ENCODE assay signal across 7 mouse cellular contexts in genomic region chr4:130531645-130532280, GRCm38 (mm10). TPM values are rescaled to one million over a fixed set of nuclear protein-coding genes. Genes with fewer than 3 reads are reported as not detected.
DNase-seq lines count a peak whose midpoint lies in the region; ATAC-seq and TF ChIP-seq lines count a peak whose summit lies in the region.

No protein-coding gene starts in this region.

- H3K4me3 ChIP-seq in intestine, embryonic 16.5 days (ENCODE audit: low read length): peak overlapping the region; percentile 20; the same call in 1 of the 2 replicates
- 0 out of 2 replicates have a peak overlapping the region, but pooled peaks have one; percentile 0 for H3K4me3 ChIP-seq in limb, embryonic 12.5 days (replicated peaks)
- no peak overlapping the region for H3K4me3 ChIP-seq in midbrain, embryonic 13.5 days (replicated peaks)
- no peak overlapping the region for H3K4me3 ChIP-seq in spleen, adult 2 months (ENCODE audit: extremely low read depth, insufficient read depth, insufficient read length)

- peak overlapping the region; percentile 57 for H3K4me2 ChIP-seq in intestine, embryonic 16.5 days (ENCODE audit: low read depth, low read length)
- peak overlapping the region; percentile 44 for H3K4me2 ChIP-seq in limb, embryonic 12.5 days
- H3K4me2 ChIP-seq in midbrain, embryonic 13.5 days (replicated peaks): peak overlapping the region; percentile 31; the same call in 1 of the 2 replicates

- peak; percentile 78; the same call in 1 of the 2 replicates for TF ChIP-seq CTCF in spleen, adult 2 months (IDR thresholded peaks at IDR 0.05; ENCODE audit: extremely low read depth, insufficient read depth, insufficient read length, insufficient replicate concordance)

- H3K9me3 ChIP-seq in intestine, embryonic 16.5 days (ENCODE audit: control insufficient read depth, low read length): 0 out of 2 replicates have a peak, but pooled peaks cover 3% of the 10 kb centered on the region
- no peaks in the 10 kb centered on the region for H3K9me3 ChIP-seq in limb, embryonic 12.5 days
- H3K9me3 ChIP-seq in midbrain, embryonic 13.5 days: no peaks in the 10 kb centered on the region

- H3K36me3 ChIP-seq in intestine, embryonic 16.5 days (ENCODE audit: control insufficient read depth, insufficient read depth, low read length): no peaks in the 10 kb centered on the region
- H3K36me3 ChIP-seq in limb, embryonic 12.5 days: peaks cover 33% of the 10 kb centered on the region
- H3K36me3 ChIP-seq in midbrain, embryonic 13.5 days: peaks cover 44% of the 10 kb centered on the region
- no peaks in the 10 kb centered on the region for H3K36me3 ChIP-seq in spleen, adult 2 months (ENCODE audit: control insufficient read depth, insufficient read depth, low read length)

- H3K27ac ChIP-seq in intestine, embryonic 16.5 days (ENCODE audit: low read length): no peak overlapping the region
- H3K27ac ChIP-seq in limb, embryonic 12.5 days: no peak overlapping the region
- no peak overlapping the region for H3K27ac ChIP-seq in midbrain, embryonic 13.5 days
- H3K27ac ChIP-seq in spleen, adult 2 months (ENCODE audit: insufficient read depth, low read length): no peak overlapping the region

- no peaks in the 10 kb centered on the region for H3K27me3 ChIP-seq in intestine, embryonic 16.5 days (replicated peaks; ENCODE audit: control insufficient read depth, insufficient read depth, low read length)
- H3K27me3 ChIP-seq in limb, embryonic 12.5 days: no peaks in the 10 kb centered on the region
- no peaks in the 10 kb centered on the region for H3K27me3 ChIP-seq in midbrain, embryonic 13.5 days
- H3K27me3 ChIP-seq in spleen, adult 2 months (ENCODE audit: control insufficient read depth, insufficient read depth, low read length): no peaks in the 10 kb centered on the region

- no peak for TF ChIP-seq POLR2A in spleen, adult 2 months (IDR thresholded peaks at IDR 0.05; ENCODE audit: low read depth, low read length)

- peaks cover 5% of the 10 kb centered on the region for H3K4me1 ChIP-seq in intestine, embryonic 16.5 days (ENCODE audit: control insufficient read depth, insufficient read depth, low read length)
- no peaks in the 10 kb centered on the region; the same call in 1 of the 2 replicates for H3K4me1 ChIP-seq in limb, embryonic 12.5 days (replicated peaks)
- H3K4me1 ChIP-seq in midbrain, embryonic 13.5 days (replicated peaks): peaks cover 7% of the 10 kb centered on the region
- H3K4me1 ChIP-seq in spleen, adult 2 months (ENCODE audit: control insufficient read depth, insufficient read depth, insufficient read length): no peaks in the 10 kb centered on the region

- peak; percentile 51 for ATAC-seq in intestine, embryonic 16.5 days
- no peak for ATAC-seq in limb, embryonic 12.5 days (ENCODE audit: insufficient number of reproducible peaks, insufficient read depth, low FRiP score, low TSS enrichment, low read depth)
- ATAC-seq in midbrain, embryonic 13.5 days: peak; percentile 65

- 16% methylated on average over 28 of the region's 28 CpGs for WGBS in intestine, embryonic 16.5 days
- 24% methylated on average over 27 of the region's 28 CpGs for WGBS in limb, embryonic 12.5 days
- 24% methylated on average over 28 of the region's 28 CpGs for WGBS in midbrain, embryonic 13.5 days
- 17% methylated on average over 28 of the region's 28 CpGs for WGBS in spleen, adult 2 months

- H3K9ac ChIP-seq in intestine, embryonic 16.5 days (ENCODE audit: low read depth, low read length): peak overlapping the region; percentile 35; the same call in 1 of the 2 replicates
- H3K9ac ChIP-seq in limb, embryonic 12.5 days (replicated peaks): no peak overlapping the region
- no peak overlapping the region for H3K9ac ChIP-seq in midbrain, embryonic 13.5 days (replicated peaks)

- peak; percentile 78 to 88 for DNase-seq in adrenal gland, postnatal 36 days
- peak; percentile 72 for DNase-seq in embryo, embryonic 9.5 days (ENCODE audit: extremely low spot score)
- DNase-seq in gastrocnemius, postnatal 4 days (ENCODE audit: low spot score in 2 of 2): peak; percentile 67 to 81
- peak in 1 of 2 experiments; percentile 58 for DNase-seq in spleen, adult 2 months (ENCODE audit: low read depth in 1 of 2, low spot score in 2 of 2)

RNA-seq across cellular contexts. Expression of gene Nkain1, which starts 42.2 kb away (rescaled TPM):
- total RNA-seq in adrenal gland, postnatal 36 days (2021): 1 to 10 TPM; 7.0 to 9.9 TPM
- 10 to 100 TPM; 12.0 to 12.1 TPM for total RNA-seq in gastrocnemius, postnatal 4 days (2021)
- 0.15 TPM in 1 of 2 replicates, not detected in the other for polyA plus RNA-seq in intestine, embryonic 16.5 days (2015; fragmentation: Nextera tagmentation; extraction: Ambion mirVana)
- 4.0 and 5.2 TPM in 2 replicates for polyA plus RNA-seq in limb, embryonic 12.5 days (2016; fragmentation: Nextera tagmentation; extraction: Ambion mirVana)
- 8.5 and 14.3 TPM in 2 replicates for polyA plus RNA-seq in midbrain, embryonic 13.5 days (2015; fragmentation: Nextera tagmentation; extraction: Ambion mirVana)
- 0.42 and 0.77 TPM in 2 replicates for polyA plus RNA-seq in spleen, adult 2 months (2012; rRNA removed)

Comparison
In these comparisons a context has a peak if more than half of its experiments do, and no peak if none do; other contexts are left out.
1. H3K4me3 ChIP-seq: peak in intestine, embryonic 16.5 days (single experiment) and limb, embryonic 12.5 days (single experiment); none in midbrain, embryonic 13.5 days (single experiment) and spleen, adult 2 months (single experiment).
2. Peak in every context shown above with its lines, with median percentiles within 50 percentile points of each other: H3K4me2 ChIP-seq.